8 mouse cellular contexts compared by ENCODE assay signal in genomic region chr1:39900181-39901005, GRCm38 (mm10). TPM values are rescaled to one million over a fixed set of nuclear protein-coding genes. Genes with fewer than 3 reads are reported as not detected.
DNase-seq lines count a peak whose midpoint lies in the region; ATAC-seq and TF ChIP-seq lines count a peak whose summit lies in the region.

Gene Map4k4 (plus strand): TSS chr1:39900913.

- peak within 1 kb of the TSS; percentile 79 for H3K4me3 ChIP-seq in cortical plate, adult 2 months (ENCODE audit: insufficient read depth, low read length)

- intact Hi-C loops in gastrocnemius, postnatal 14 days (cut with DNase I; ENCODE audit: low total_unique reads): loop anchor here (10.0 kb wide), 1 partner anchor 136 kb away; no protein-coding TSS in a partner anchor
- intact Hi-C loops in left cerebral cortex, postnatal 25 days (cut with DNase I): loop anchor here (2.0 to 5.0 kb wide), 4 partner anchors 36 to 343 kb away; no protein-coding TSS in a partner anchor

- DNase-seq in adipocyte (ENCODE audit: low spot score): peak; percentile 76
- peak; percentile 85 for DNase-seq in gastrocnemius, postnatal 14 days
- peak; percentile 88 for DNase-seq in induced T-regulatory cell, adult 2 months (ENCODE audit: low read depth)
- peak; percentile 47 to 70 for DNase-seq in left cerebral cortex, postnatal 25 days (ENCODE audit: low spot score in 2 of 2)
- peak; percentile 67 for DNase-seq in right cerebral cortex, postnatal 14 days
- DNase-seq in yolk sac, embryonic 10.5 days (ENCODE audit: low spot score): peak; percentile 84

- ATAC-seq in megakaryocyte-erythroid progenitor cell, adult 5-6 weeks (replicated peaks; ENCODE audit: low FRiP score, low TSS enrichment, poor library complexity, severe bottlenecking): peak; percentile 46; the same call in 1 of the 2 replicates

- peaks cover 5% of the 10 kb centered on the region for H3K4me1 ChIP-seq in cortical plate, adult 2 months (ENCODE audit: control insufficient read depth, insufficient read depth, low read length)

- no peak for TF ChIP-seq POLR2A in cortical plate, adult 2 months (IDR thresholded peaks at IDR 0.05; ENCODE audit: extremely low read depth, insufficient read depth, low read length)

- H3K27ac ChIP-seq in cortical plate, adult 2 months (ENCODE audit: insufficient read depth, low read length): peak within 1 kb of the TSS; percentile 96

- no peak for TF ChIP-seq CTCF in cortical plate, adult 2 months (IDR thresholded peaks at IDR 0.05; ENCODE audit: extremely low read depth, insufficient read depth, low read length)

RNA-seq across cellular contexts. Expression of gene Map4k4, which starts in this region (rescaled TPM):
- 111 and 112 TPM in 2 replicates for polyA plus RNA-seq in cortical plate, adult 2 months (2012; rRNA removed)
- total RNA-seq in gastrocnemius, postnatal 14 days (2021): 10 to 100 TPM; 53.2 to 53.6 TPM
- total RNA-seq in left cerebral cortex, postnatal 25 days (2021): 100 to 1,000 TPM; 115 to 131 TPM
- total RNA-seq in megakaryocyte-erythroid progenitor cell, adult 5-6 weeks (2014; fragmentation: Nextera tagmentation): 20.4 and 29.0 TPM in 2 replicates
- 29.6 and 49.0 TPM in 2 replicates for total RNA-seq in megakaryocyte-erythroid progenitor cell, adult 5-6 weeks (2017)

Comparison
In these comparisons a context has a peak if more than half of its experiments do, and no peak if none do; other contexts are left out.
1. Peak in every context shown above with its lines: DNase-seq, ATAC-seq, H3K4me3 ChIP-seq and H3K27ac ChIP-seq.